Mouse (Mus musculus) midbrain, embryonic 12.5 days (tissue): ENCODE results near the gene Palm. TPM values are rescaled to one million over a fixed set of nuclear protein-coding genes. Genes with fewer than 3 reads are reported as not detected.
A peak's percentile ranks its signal among the peaks of the same experiment; 100 is the strongest.

Experiments
- ATAC-seq: fragments of 200-750 bp; cut with Nextera tagmentation; 2 replicates; pipeline ENCODE4 v1.8.0; 2017; ENCODE audit warnings: low read depth, moderate TSS enrichment, moderate library complexity; ENCODE audit not compliant: low FRiP score
- H3K27ac ChIP-seq: fragments of 300-500 bp; sonication (generic); replicated peaks from 2 replicates; pipeline ENCODE4 v1.5.1; 2016; ENCODE audit warnings: mild to moderate bottlenecking
- H3K27me3 ChIP-seq: fragments of 300-500 bp; sonication (generic); 2 replicates; pipeline ENCODE4 v1.6.1; 2016; ENCODE audit warnings: mild to moderate bottlenecking
- H3K36me3 ChIP-seq: fragments of 300-500 bp; sonication (generic); 2 replicates; pipeline ENCODE4 v1.6.1; 2016
- H3K4me1 ChIP-seq: fragments of 300-500 bp; sonication (generic); 2 replicates; pipeline ENCODE4 v1.6.1; 2016
- H3K4me2 ChIP-seq: fragments of 300-500 bp; sonication (generic); replicated peaks from 2 replicates; pipeline ENCODE4 v1.6.1; 2016; ENCODE audit warnings: mild to moderate bottlenecking, moderate library complexity
- H3K4me3 ChIP-seq: fragments of 300-500 bp; sonication (generic); 2 replicates; pipeline ENCODE4 v1.5.1; 2016; ENCODE audit warnings: mild to moderate bottlenecking
- H3K9ac ChIP-seq: fragments of 300-500 bp; sonication (generic); replicated peaks from 2 replicates; pipeline ENCODE4 v1.6.1; 2016; ENCODE audit warnings: mild to moderate bottlenecking, moderate library complexity
- H3K9me3 ChIP-seq: fragments of 300-500 bp; sonication (generic); 2 replicates; pipeline ENCODE4 v1.6.1; 2016; ENCODE audit warnings: mild to moderate bottlenecking
- WGBS: fragments of 180-500 bp; shearing (Covaris S2); methylation state at CpG from one replicate; pipeline ENCODE4 v1.1.7; 2016; 5-methylcytosine and 5-hydroxymethylcytosine counted together
- polyA plus RNA-seq: library from polyadenylated mRNA; unstranded; fragments of >200 nt; fragmentation: Nextera tagmentation; extraction: Ambion mirVana; gene quantifications from 2 replicates; pipeline ENCODE4 v1.2.1, GENCODE M21; 2016

The Palm gene
- polyA plus RNA-seq, 1 experiment from 2014 or later: 204 TPM

DNA sequence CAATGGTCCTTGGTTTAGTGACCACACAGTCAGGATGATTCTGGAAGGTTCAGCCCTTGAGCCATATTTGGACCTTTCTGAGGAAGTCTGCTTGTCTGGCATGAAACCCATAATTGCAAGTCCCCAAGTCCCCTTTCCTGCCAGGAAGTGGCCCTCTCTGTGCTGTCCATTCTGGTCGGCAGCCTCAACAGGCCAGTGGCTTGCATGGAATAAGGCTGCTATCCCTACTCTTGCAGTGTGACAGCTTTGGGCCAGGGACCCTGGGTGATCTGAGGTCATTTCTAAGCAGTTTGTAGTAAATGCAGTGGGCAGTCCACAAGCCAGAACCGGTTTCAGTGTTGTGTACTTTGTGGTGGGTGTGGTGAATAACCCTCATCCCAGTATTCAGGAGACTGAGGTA, 44.8 kb downstream of the Palm start:
- Histone ChIP-seq H3K27me3 (no peaks in the 10 kb centered on the region), H3K9ac (no peak overlapping the region), H3K4me2 (no peak overlapping the region), H3K9me3 (0 out of 2 replicates have a peak, but pooled peaks cover 3% of the 10 kb centered on the region), H3K4me1 (peaks cover 16% of the 10 kb centered on the region), H3K36me3 (no peaks in the 10 kb centered on the region), H3K4me3 (no peak overlapping the region), H3K27ac (no peak overlapping the region)
- 67% methylated on average over 2 of the region's 2 CpGs for WGBS
- no peak for ATAC-seq

DNA sequence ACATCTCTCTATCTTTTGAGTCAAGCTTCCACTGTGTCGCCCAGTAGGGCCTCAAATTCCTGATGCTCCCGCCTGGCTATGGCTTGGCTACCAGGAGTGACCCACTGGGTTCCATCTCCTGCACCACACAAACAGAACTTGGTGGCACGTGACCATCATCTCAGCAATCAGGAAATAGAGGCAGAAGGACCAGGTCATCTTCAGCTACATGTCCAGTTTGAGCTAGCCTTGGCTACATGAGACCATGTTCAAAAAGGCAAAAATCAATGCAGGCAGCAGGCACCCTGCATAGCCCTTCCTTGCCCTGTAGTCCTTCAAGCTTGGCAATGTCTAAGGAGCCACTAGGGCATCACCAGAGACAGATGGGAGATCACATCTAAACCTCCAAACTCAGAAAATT, 46.7 kb downstream of the Palm start:
- peak overlapping the region; percentile 69; the same call in 1 of the 2 replicates for H3K27ac ChIP-seq
- WGBS: 87% methylated on average over 3 of the region's 3 CpGs

DNA sequence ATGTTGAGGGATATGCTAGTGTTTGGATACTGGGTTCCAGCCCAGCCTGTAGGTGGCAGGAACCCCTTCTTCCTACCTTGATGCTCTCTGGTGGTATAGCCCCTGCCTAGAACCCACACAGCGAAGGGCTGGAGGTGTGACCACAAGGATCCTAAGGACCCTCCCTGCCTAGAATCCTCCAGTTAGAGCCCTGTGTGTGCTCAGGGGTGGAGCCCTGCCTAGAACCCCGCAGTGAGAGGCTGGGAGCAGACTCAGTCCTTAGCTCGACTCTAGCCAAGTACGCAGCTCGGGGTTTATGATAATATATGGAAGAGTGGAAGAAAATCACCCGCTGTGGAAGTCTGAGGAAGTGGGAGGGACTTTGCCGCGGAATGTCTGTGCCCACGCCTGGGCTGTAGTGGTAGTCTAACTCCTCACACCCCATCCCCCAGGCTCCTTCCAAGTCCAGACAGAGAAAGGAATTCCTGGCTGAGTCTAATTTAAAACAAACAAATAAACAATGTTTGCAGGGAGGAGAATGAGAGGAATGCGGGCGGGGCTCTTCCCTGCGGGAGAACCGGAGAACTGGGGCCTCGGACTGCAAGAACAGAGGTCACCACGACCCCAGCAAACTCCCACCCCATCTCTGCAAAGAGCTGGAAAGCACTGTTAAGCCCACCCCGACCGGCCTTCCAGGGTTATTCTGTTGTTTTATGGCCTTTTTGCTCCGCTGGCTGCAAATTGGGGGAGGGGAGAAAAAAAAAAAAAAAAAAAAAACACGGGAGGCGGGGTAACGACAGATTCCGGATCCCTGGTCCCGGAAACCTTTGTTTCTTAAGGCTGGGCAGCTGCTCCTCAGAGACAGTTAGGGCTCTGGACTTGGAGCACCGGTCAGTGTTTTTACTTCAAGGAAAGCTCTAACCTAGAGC, 47.5 kb downstream of the Palm start:
- Histone ChIP-seq H3K27ac (peak overlapping the region; percentile 69), H3K4me1 (peaks cover 20% of the 10 kb centered on the region), H3K27me3 (no peaks in the 10 kb centered on the region), H3K4me2 (peak overlapping the region; percentile 58), H3K4me3 (peak overlapping the region; percentile 30), H3K9me3 (0 out of 2 replicates have a peak, but pooled peaks cover 3% of the 10 kb centered on the region), H3K9ac (peak overlapping the region; percentile 53), H3K36me3 (no peaks in the 10 kb centered on the region)
- WGBS: 1% methylated on average over 24 of the region's 24 CpGs
- ATAC-seq: peak; percentile 82

More for the DNA sequence above, 46.7 kb downstream of the Palm start:
- Histone ChIP-seq H3K4me3 (no peak overlapping the region), H3K36me3 (no peaks in the 10 kb centered on the region), H3K9ac (no peak overlapping the region), H3K9me3 (0 out of 2 replicates have a peak, but pooled peaks cover 3% of the 10 kb centered on the region), H3K4me1 (peaks cover 20% of the 10 kb centered on the region), H3K27me3 (no peaks in the 10 kb centered on the region), H3K4me2 (no peak overlapping the region)
- no peak for ATAC-seq

DNA sequence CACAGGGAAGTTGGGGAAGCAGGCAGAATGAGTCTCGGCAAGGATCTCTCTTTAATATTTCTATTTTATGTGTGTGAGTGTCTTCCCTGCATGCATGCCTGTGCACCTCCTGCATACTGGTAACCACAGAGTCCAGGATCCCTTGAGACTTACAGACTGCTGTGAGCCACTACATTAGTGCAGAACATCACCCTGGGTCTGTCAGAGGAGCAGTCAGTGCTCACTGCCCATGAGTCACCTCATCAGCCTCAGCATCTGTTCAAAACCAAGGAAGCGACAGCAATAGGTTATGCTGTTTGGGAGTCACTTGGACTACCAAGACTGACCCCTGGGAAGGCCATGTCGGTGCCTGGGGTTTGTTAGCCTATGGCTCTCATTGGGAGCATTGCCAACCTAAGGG, 49.0 kb downstream of the Palm start:
- Histone ChIP-seq H3K4me2 (no peak overlapping the region), H3K36me3 (no peaks in the 10 kb centered on the region), H3K4me3 (no peak overlapping the region), H3K27me3 (no peaks in the 10 kb centered on the region), H3K9ac (no peak overlapping the region), H3K9me3 (no peaks in the 10 kb centered on the region), H3K27ac (no peak overlapping the region), H3K4me1 (peaks cover 20% of the 10 kb centered on the region)
- 79% methylated on average over 3 of the region's 3 CpGs for WGBS
- no peak for ATAC-seq

DNA sequence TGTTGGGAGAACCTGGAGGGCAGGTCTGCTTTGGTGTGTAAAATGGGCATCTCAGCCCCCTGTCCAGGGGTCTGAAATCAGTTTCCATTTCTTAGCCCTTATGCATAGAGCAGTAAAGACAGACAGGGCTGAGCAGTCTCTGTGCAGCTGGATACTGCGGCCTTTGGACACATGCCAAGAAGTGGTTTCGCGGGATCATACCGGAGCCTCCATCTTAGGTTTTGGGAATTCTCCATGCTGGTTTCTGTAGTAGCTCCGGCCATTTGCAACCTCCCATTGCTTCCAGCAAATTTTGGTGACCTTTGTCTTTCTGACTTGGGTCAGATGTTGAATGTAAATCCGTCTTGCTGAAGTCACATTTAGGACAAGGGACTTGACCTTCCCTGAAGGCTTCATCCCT, 50.1 kb downstream of the Palm start:
- no peaks in the 10 kb centered on the region for H3K27me3 ChIP-seq
- H3K4me1 ChIP-seq: peaks cover 20% of the 10 kb centered on the region
- no peaks in the 10 kb centered on the region for H3K36me3 ChIP-seq
- no peak overlapping the region for H3K27ac ChIP-seq
- ATAC-seq: no peak
- H3K9ac ChIP-seq: no peak overlapping the region
- WGBS: 85% methylated on average over 6 of the region's 6 CpGs
- no peak overlapping the region for H3K4me2 ChIP-seq
- no peaks in the 10 kb centered on the region for H3K9me3 ChIP-seq
- H3K4me3 ChIP-seq: no peak overlapping the region

DNA sequence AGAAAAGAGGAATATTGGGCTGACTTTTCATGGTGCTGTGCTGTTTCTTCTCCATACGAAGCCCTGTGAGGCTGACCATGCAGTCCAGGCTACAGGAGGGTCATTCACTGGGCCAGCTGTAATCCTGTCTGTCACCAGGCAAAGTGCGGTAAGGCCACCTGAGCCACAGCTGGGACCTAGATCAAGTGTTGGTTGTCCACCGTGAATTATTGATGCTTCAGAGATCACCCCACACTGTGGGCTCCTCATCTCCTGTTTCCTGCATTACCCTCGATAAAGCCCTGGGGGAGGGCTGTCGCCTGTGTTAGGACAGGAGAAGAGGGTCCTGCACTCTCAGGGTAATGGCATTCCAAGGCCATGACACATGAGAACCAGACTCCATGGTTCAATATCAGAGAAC, 53.2 kb downstream of the Palm start:
- Histone ChIP-seq H3K36me3 (no peaks in the 10 kb centered on the region), H3K27me3 (no peaks in the 10 kb centered on the region), H3K27ac (no peak overlapping the region), H3K9me3 (no peaks in the 10 kb centered on the region), H3K4me3 (no peak overlapping the region), H3K4me2 (no peak overlapping the region), H3K4me1 (peaks cover 13% of the 10 kb centered on the region), H3K9ac (no peak overlapping the region)
- WGBS: 73% methylated on average over 5 of the region's 5 CpGs
- no peak for ATAC-seq

DNA sequence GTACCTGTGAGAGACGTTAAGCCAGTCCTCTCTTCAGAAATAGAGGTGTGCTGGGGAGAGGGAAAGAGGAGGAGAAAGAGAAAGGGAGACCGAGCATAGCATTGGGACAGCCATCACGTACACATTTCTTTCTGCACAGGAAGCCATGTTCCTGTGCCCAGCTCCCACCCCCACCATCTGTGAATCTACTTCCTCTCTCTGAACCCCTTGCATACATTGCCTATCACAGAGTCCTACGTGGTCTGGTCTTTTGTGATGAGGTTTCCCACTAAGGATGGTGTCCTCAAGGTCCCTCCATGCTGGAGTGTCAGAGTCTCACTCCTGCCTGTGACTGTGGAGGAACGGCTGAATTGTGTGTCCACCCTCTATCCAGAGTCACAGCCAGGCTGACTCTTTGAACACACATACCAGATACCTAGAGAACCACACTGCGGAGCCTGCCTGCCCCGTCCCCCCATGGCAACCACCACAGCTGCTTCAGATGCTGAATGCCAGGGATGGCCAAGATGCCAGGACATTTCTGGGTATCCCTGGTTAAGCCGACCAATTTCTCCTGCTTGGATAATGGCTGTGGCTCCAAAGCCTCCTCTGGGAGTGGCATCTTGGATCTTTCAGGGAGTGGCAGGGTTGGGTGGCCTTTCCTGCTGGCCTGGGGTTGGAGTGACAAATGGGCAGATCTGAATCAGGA, 56.7 kb downstream of the Palm start:
- Histone ChIP-seq H3K9me3 (no peaks in the 10 kb centered on the region), H3K27ac (no peak overlapping the region), H3K9ac (no peak overlapping the region), H3K27me3 (no peaks in the 10 kb centered on the region), H3K36me3 (no peaks in the 10 kb centered on the region), H3K4me3 (no peak overlapping the region), H3K4me2 (no peak overlapping the region), H3K4me1 (peaks cover 25% of the 10 kb centered on the region)
- WGBS: 87% methylated on average over 8 of the region's 8 CpGs
- no peak for ATAC-seq

DNA sequence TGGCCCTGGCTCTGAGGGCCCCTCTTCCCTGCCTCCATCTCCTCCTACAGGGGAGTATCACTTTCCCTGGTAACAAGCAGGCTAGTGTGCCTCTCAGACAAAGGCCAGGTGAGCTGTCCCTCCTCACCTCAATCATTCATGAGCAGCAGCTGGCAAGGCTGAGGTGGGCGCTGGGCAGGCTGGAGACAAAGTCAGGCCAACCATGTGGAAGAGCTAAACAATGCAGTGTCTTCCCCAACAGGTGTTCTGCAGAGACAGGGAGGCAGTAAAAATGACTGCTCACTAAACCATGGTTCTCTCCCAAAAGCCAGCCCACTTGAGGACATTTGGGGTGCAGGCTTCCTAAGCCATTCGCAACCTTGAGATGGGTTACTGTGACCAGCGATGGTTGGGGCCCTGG, 58.3 kb downstream of the Palm start:
- Histone ChIP-seq H3K27ac (peak overlapping the region; percentile 99), H3K36me3 (peaks cover under 1% of the 10 kb centered on the region), H3K4me2 (peak overlapping the region; percentile 100), H3K4me3 (no peak overlapping the region), H3K9me3 (no peaks in the 10 kb centered on the region), H3K9ac (peak overlapping the region; percentile 78; the same call in 1 of the 2 replicates), H3K4me1 (peaks cover 37% of the 10 kb centered on the region), H3K27me3 (no peaks in the 10 kb centered on the region)
- WGBS: 89% methylated on average over 3 of the region's 3 CpGs
- no peak for ATAC-seq

DNA sequence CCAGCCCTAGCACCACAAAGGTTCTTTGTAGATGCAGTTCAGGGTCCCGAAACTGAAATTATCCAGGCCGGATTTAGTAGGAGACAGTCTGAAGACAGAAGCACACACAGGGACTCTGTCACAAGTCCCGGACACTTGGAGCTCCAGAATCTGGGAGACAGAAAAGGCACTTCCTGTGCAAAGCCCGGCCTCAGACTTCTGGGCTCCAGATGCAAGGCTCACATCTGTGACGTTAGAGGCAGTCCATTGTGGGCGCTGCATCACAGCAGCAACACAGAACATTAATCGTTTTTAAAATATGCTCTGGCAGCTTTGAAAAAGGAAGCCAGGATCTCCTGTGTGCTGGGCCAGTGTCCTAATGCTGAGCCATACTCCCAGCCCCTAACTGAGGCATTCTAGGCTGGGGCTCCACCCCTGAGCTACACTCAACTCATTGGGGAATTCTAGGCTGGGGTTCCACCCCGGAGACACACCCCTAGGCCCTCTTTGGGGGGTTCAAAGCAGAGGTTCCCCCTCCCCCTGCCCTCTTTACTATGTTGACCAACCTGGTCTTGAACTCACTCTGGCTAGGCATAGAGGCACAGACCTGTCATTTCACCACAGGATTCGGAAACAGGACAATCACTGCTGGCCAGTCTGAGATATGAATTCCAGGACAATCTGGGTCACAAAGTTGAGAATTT, 58.9 kb downstream of the Palm start:
- Histone ChIP-seq H3K9ac (peak overlapping the region; percentile 78), H3K27me3 (no peaks in the 10 kb centered on the region), H3K4me2 (peak overlapping the region; percentile 100), H3K36me3 (peaks cover 7% of the 10 kb centered on the region), H3K27ac (peak overlapping the region; percentile 99), H3K4me1 (peaks cover 43% of the 10 kb centered on the region), H3K4me3 (peak overlapping the region; percentile 99), H3K9me3 (no peaks in the 10 kb centered on the region)
- WGBS: 62% methylated on average over 9 of the region's 9 CpGs
- ATAC-seq: no peak

DNA sequence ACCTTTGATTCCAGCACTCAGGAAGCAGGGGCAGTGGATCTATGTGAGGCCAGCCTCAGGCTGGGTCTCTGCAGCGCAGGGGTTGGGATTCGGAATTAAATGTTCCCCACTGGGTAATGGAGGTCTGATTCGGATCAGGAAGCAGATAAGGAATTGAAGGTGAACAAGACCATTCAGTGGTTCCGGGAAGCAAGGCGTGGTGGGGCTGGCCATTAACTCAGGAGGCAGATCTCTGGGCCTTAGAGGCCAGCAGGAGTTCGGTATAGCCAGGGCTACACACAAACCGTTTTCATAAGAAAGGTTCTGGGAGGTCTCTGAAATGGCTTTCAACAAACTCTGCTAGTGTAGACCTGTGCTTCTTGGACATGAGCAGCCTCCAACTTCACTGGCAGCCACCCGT, 59.5 kb downstream of the Palm start:
- Histone ChIP-seq H3K9me3 (no peaks in the 10 kb centered on the region), H3K4me3 (peak overlapping the region; percentile 99), H3K27me3 (no peaks in the 10 kb centered on the region), H3K36me3 (peaks cover 11% of the 10 kb centered on the region), H3K9ac (peak overlapping the region; percentile 78), H3K4me1 (peaks cover 48% of the 10 kb centered on the region), H3K4me2 (peak overlapping the region; percentile 100), H3K27ac (peak overlapping the region; percentile 99)
- WGBS: 21% methylated on average over 8 of the region's 8 CpGs
- no peak for ATAC-seq

DNA sequence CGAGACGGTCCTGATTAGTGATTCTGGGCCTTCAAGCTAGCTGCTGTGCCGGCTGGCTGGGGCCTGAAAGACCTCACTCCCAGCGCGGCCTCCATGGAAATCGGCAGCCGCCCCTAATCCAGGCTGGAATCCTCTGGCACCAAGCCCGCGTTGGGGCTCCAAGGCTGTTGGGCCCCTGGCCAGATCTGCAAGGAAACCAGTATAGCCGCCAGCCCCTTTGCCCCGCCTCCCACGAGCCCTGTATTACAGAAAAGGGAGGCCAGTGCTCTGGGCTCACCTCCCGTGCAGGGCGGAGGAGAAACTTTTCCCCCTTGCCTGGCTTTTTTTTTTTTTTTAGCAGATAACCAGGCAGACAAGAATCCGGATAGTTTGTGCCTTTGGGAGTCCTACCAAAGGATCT, 60.0 kb downstream of the Palm start:
- ATAC-seq: peak; percentile 38
- Histone ChIP-seq H3K4me3 (peak overlapping the region; percentile 99), H3K4me1 (peaks cover 54% of the 10 kb centered on the region), H3K4me2 (peak overlapping the region; percentile 100), H3K9me3 (no peaks in the 10 kb centered on the region), H3K36me3 (peaks cover 17% of the 10 kb centered on the region), H3K9ac (peak overlapping the region; percentile 78), H3K27me3 (no peaks in the 10 kb centered on the region), H3K27ac (peak overlapping the region; percentile 99)
- under 1% methylated on average over 15 of the region's 15 CpGs for WGBS
